Mouse (Mus musculus) liver, adult 2 months (tissue): ENCODE results near the gene Trim72.

ENCODE experiments used
- CTCF ChIP-seq: fragments of 200-500 bp; IDR thresholded peaks from 2 replicates; pipeline ENCODE4 v1.5.1; 2011; ENCODE audit warnings: low read depth, low read length, control low read depth
- POLR2A ChIP-seq: fragments of 200-500 bp; IDR thresholded peaks from 2 replicates; pipeline ENCODE4 v1.6.1; 2011; ENCODE audit warnings: low read length, control low read depth; ENCODE audit not compliant: insufficient read depth; ENCODE audit errors: extremely low read depth

- TF ChIP-seq CTCF: no peak
- TF ChIP-seq POLR2A: no peak
Measured at GRCm38 (mm10) chr7:128045640-128046039, 41.9 kb downstream of the Trim72 start.
